Mouse (Mus musculus): ENCODE measurements around the gene Cops4. TPM values are rescaled to one million over a fixed set of nuclear protein-coding genes. Genes with fewer than 3 reads are reported as not detected.

The Cops4 gene
- total RNA-seq, 2 experiments from 2014 or later = 78.8 to 81.4 TPM

DNA sequence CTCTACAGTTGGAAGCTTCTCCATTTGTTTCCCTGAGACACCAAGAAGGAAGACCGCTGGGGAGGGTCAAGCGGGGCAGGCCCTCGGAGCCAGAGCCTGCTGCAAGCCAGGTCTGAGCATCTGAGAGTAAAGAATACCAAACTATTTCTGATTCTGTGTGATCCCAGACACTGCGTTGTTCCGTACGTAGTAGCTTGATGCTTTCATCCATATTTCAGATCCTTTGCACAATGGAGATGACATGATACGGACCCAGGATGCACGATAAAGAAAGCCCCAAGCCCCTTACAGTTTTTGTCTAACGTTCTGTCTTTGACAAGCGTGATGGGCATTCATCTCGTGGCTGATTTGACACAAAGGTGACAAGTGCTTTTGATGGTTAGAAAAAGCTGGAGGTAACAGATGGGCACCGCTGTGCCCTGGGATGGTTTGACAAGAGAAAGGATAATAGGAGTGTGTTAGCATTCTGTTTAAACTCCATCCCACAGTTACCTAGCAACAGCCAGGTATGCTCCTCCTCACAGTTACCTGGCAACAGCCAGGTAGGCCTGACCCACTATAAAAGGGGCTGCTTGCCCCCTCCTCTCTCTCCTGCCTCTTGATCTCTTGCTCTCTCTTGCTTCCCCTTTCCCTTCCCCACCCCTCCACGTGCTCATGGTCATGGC, 76.8 kb downstream of the Cops4 start:
- no peak for TF ChIP-seq CTCF (conservative IDR thresholded peaks at IDR 0.05)
- Histone ChIP-seq H3K4me3 (no peak overlapping the region), H3K27ac (no peak overlapping the region)
- no peak for DNase-seq (ENCODE audit: low spot score in 2 of 2)

DNA sequence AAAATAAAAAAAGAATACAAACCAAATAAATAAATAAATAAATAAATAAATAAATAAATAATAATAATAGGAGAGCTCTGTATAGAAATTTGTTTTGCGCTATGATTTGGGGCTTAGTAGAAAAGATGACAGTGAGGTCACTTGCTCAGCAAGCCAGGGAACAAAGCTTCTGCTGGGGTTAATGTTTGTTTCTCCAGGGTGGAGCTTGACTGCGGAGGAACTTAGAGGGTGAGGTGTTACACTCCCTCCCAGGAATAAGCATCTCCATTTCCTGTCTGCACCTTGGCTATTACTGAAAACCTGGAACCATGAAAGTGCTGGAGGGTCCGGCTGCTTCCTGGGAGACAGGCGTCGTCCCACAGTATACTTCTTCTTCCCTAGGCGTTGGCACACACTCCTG, 77.9 kb downstream of the Cops4 start:
- DNase-seq (ENCODE audit: low spot score in 2 of 2) = no peak
- TF ChIP-seq CTCF (conservative IDR thresholded peaks at IDR 0.05) = no peak

More for the DNA sequence above, 77.9 kb downstream of the Cops4 start:
- H3K27ac ChIP-seq = no peak overlapping the region
- no peak overlapping the region for H3K4me3 ChIP-seq

Small RNA genes lying within 50 kb of the gene (microRNA-seq; reads per million reads assigned to microRNA genes)
- 0 reads per million in 2 experiments for gene Gm23222

Other genes with a start within 250 kb of the Cops4 start
- gene Sec31a, start 102.1 kb upstream of the Cops4 start, total RNA-seq (2021) = 100 to 1,000 TPM; 103 to 106 TPM
- 10 to 100 TPM; 16.2 to 19.0 TPM for gene Lin54, start 17.7 kb upstream of the Cops4 start, total RNA-seq (2021)
- gene Plac8, start 53.9 kb downstream of the Cops4 start, total RNA-seq (2021) = not detected
- gene Coq2, start 156.8 kb downstream of the Cops4 start, total RNA-seq (2021) = 10 to 100 TPM; 84.1 to 86.9 TPM
- under 1 TPM; 0.38 to 0.86 TPM for gene Hpse, start 201.4 kb downstream of the Cops4 start, total RNA-seq (2021)